Mouse (Mus musculus) heart, adult 2 months (tissue): ENCODE measurements around the gene Slc16a3. TPM values are rescaled to one million over a fixed set of nuclear protein-coding genes. Genes with fewer than 3 reads are reported as not detected.

Source experiments
- DNase-seq, 2 experiments: peaks; one replicate each; pipeline ENCODE4 v3.0.0; 2021
- H3K27ac ChIP-seq: fragments of 200-600 bp; 2 replicates; pipeline ENCODE4 v1.8.1; 2022
- H3K27me3 ChIP-seq: fragments of 200-500 bp; 2 replicates; pipeline ENCODE4 v1.6.1; 2012; ENCODE audit warnings: mild to moderate bottlenecking, low read length, inconsistent platforms, mixed read lengths; ENCODE audit not compliant: control insufficient read depth, insufficient read depth
- H3K36me3 ChIP-seq: fragments of 200-500 bp; 2 replicates; pipeline ENCODE4 v1.6.1; 2012; ENCODE audit warnings: low read length, inconsistent platforms; ENCODE audit not compliant: control insufficient read depth, insufficient read depth
- H3K4me1 ChIP-seq: fragments of 200-500 bp; 2 replicates; pipeline ENCODE4 v1.6.1; 2011; ENCODE audit warnings: low read length; ENCODE audit not compliant: control insufficient read depth, insufficient read depth
- H3K4me3 ChIP-seq: fragments of 200-600 bp; 2 replicates; pipeline ENCODE4 v1.8.1; 2022
- H3K79me2 ChIP-seq: fragments of 200-500 bp; replicated peaks from 2 replicates; pipeline ENCODE4 v1.6.1; 2012; ENCODE audit warnings: mild to moderate bottlenecking, inconsistent platforms, low read length, moderate library complexity, mixed read lengths; ENCODE audit not compliant: control insufficient read depth, insufficient read depth
- H3K9ac ChIP-seq: fragments of 200-500 bp; 2 replicates; pipeline ENCODE4 v1.6.1; 2012; ENCODE audit warnings: low read depth, mild to moderate bottlenecking, control low read depth, inconsistent platforms, low read length, mixed read lengths
- CTCF ChIP-seq: fragments of 200-600 bp; IDR thresholded peaks from 2 replicates; pipeline ENCODE4 v1.8.1; 2022; ENCODE audit warnings: antibody characterized with exemption, mild to moderate bottlenecking, moderate library complexity
- EP300 ChIP-seq: fragments of 200-500 bp; IDR thresholded peaks from 2 replicates; pipeline ENCODE4 v1.6.1; 2011; ENCODE audit warnings: low read depth, low read length, control low read depth; ENCODE audit not compliant: insufficient read depth
- POLR2A ChIP-seq: fragments of 200-500 bp; IDR thresholded peaks from 2 replicates; pipeline ENCODE4 v1.6.1; 2011; ENCODE audit warnings: mild to moderate bottlenecking, low read depth, low read length, control low read depth; ENCODE audit not compliant: insufficient read depth
- WGBS: fragments of 180-500 bp; shearing (Covaris S2); methylation state at CpG from one replicate; pipeline ENCODE4 v1.1.7; 2018; 5-methylcytosine and 5-hydroxymethylcytosine counted together
- intact Hi-C: fragments of 180-260 bp; cut with DNase I; formaldehyde crosslinking; loops from one replicate; pipeline ENCODE4 v1.15.1; 2025
- polyA plus RNA-seq: library from polyadenylated mRNA; depleted of rRNA; stranded (reverse); fragments of >200 nt; gene quantifications from 2 replicates; pipeline ENCODE4 v1.2.3, GENCODE M21; 2012
- total RNA-seq, 2 experiments: library from RNA; stranded (reverse); gene quantifications; 2 replicates each; pipeline ENCODE4 v1.2.3; 2021

Slc16a3 gene
- total and polyA plus RNA-seq, 3 experiments = 1.2 to 4.0 (median 1.3) TPM

- DNase-seq = no peak
- H3K9ac ChIP-seq = no peak overlapping the region
- no peak overlapping the region for H3K4me3 ChIP-seq
- no peak overlapping the region for H3K27ac ChIP-seq
- no peaks in the 10 kb centered on the region for H3K27me3 ChIP-seq
- peaks cover 5% of the 10 kb centered on the region for H3K4me1 ChIP-seq
- intact Hi-C loops = no loop called here
- H3K79me2 ChIP-seq = no peaks in the 10 kb centered on the region; the same call in 1 of the 2 replicates
- WGBS = 88% methylated on average over 13 of the region's 13 CpGs
- H3K36me3 ChIP-seq = peaks cover 4% of the 10 kb centered on the region; the same call in 1 of the 2 replicates
- TF ChIP-seq EP300 = no peak
- no peak for TF ChIP-seq POLR2A
- no peak for TF ChIP-seq CTCF
Measured at GRCm38 (mm10) chr11:120962050-120962771, 13.9 kb downstream of the Slc16a3 start.

- Histone ChIP-seq H3K79me2 (no peaks in the 10 kb centered on the region; the same call in 1 of the 2 replicates), H3K4me3 (no peak overlapping the region), H3K4me1 (peaks cover 6% of the 10 kb centered on the region), H3K9ac (no peak overlapping the region), H3K27me3 (no peaks in the 10 kb centered on the region), H3K36me3 (peaks cover 4% of the 10 kb centered on the region; the same call in 1 of the 2 replicates), H3K27ac (no peak overlapping the region)
- no peak for DNase-seq
- intact Hi-C loops = no loop called here
- TF ChIP-seq EP300 (no peak), CTCF (no peak), POLR2A (no peak)
- 79% methylated on average over 7 of the region's 7 CpGs for WGBS
Measured at GRCm38 (mm10) chr11:120962909-120963308, 14.6 kb downstream of the Slc16a3 start.

DNA sequence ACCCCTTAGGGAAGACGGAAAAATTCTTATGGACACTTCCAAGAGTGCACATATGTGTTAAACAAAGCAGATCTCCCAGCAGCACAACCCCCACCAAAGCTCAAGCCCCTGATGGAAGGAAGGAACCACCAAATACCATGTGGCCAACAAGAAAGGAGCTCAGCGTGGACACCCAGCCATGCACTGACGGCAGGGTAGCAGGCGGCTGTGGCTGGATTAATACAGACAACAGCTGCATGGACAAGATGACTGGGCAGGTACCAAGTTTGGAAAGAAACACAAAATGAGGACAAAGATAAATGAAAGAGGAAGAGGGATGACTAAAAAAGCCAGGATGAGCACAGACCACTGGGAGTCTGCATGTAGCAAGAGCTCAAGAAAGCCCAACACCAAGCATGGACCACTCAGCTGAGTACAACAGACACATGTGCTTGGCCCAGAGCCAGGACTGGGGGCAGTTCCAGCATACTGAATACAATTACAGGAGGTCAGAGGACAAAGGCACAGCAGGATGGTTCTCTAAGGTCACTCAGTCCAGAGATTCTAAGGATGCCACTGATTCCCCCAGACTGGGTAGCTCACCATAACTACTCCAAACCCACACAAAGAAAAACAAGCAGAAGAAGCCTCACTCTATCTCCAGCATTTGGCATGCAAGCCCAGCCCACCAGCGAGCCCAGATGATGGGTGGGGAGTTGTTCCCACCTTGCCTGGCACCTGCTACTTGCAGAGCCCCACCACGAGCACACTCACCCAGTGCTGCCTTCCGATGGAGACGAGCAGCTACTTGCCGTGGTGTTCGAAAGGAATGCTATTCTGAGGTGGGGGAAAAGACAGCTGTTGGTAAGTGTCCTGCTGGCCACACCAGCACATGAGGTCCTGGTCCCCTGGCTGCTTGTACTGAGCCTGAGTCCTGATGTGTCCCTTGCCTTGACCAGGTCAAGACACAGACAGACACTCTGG is 16.2 kb downstream of the Slc16a3 start:
- intact Hi-C loops = no loop called here
- no peaks in the 10 kb centered on the region for H3K27me3 ChIP-seq
- no peak overlapping the region for H3K27ac ChIP-seq
- no peak overlapping the region for H3K9ac ChIP-seq
- no peak overlapping the region for H3K4me3 ChIP-seq
- DNase-seq = no peak
- 64% methylated on average over 10 of the region's 10 CpGs for WGBS
- H3K4me1 ChIP-seq = peaks cover 3% of the 10 kb centered on the region; the same call in 1 of the 2 replicates
- no peaks in the 10 kb centered on the region; the same call in 1 of the 2 replicates for H3K79me2 ChIP-seq
- TF ChIP-seq EP300 = no peak
- TF ChIP-seq POLR2A = no peak
- TF ChIP-seq CTCF = no peak
- H3K36me3 ChIP-seq = peaks cover 4% of the 10 kb centered on the region; the same call in 1 of the 2 replicates

GRCm38 (mm10) chr11:120965587-120965986 is 17.3 kb downstream of the Slc16a3 start:
- TF ChIP-seq POLR2A (no peak), EP300 (no peak), CTCF (no peak)
- no peaks in the 10 kb centered on the region; the same call in 1 of the 2 replicates for H3K79me2 ChIP-seq
- no peak overlapping the region for H3K27ac ChIP-seq
- H3K9ac ChIP-seq = no peak overlapping the region
- H3K27me3 ChIP-seq = no peaks in the 10 kb centered on the region
- H3K4me3 ChIP-seq = no peak overlapping the region
- peaks cover 4% of the 10 kb centered on the region; the same call in 1 of the 2 replicates for H3K36me3 ChIP-seq
- peaks cover 3% of the 10 kb centered on the region; the same call in 1 of the 2 replicates for H3K4me1 ChIP-seq
- intact Hi-C loops = no loop called here
- DNase-seq = no peak
- WGBS = 69% methylated on average over 4 of the region's 4 CpGs

GRCm38 (mm10) chr11:120969742-120970141 is 21.5 kb downstream of the Slc16a3 start:
- Histone ChIP-seq H3K36me3 (peaks cover 4% of the 10 kb centered on the region; the same call in 1 of the 2 replicates), H3K9ac (no peak overlapping the region), H3K4me1 (peaks cover 4% of the 10 kb centered on the region; the same call in 1 of the 2 replicates), H3K27ac (no peak overlapping the region), H3K4me3 (no peak overlapping the region), H3K27me3 (no peaks in the 10 kb centered on the region), H3K79me2 (no peaks in the 10 kb centered on the region; the same call in 1 of the 2 replicates)
- no peak for DNase-seq
- WGBS = 92% methylated on average over 5 of the region's 5 CpGs
- intact Hi-C loops = no loop called here
- TF ChIP-seq POLR2A (no peak), CTCF (no peak), EP300 (no peak)

DNA sequence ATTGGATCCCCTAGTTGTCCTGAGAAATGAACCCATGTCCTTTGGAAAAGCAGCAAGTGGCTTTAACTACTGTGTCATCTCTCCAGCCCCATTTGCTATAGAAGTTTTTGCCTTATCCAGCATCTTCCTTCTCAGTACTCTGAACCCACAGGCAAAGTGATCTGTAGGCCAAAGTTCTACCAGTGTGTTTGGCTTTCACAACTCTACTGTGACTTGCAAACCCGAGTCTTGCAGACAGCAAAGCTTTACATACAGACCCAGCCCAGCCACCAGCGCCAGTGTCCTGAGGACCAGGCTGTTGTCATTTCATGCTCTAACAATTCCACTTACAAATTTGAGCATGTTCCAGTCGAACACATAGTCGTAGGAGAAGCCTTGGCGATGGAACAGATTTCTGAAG is 23.0 kb downstream of the Slc16a3 start:
- Histone ChIP-seq H3K4me1 (peaks cover 3% of the 10 kb centered on the region), H3K4me3 (no peak overlapping the region), H3K27me3 (no peaks in the 10 kb centered on the region), H3K79me2 (peaks cover 3% of the 10 kb centered on the region; the same call in 1 of the 2 replicates), H3K9ac (no peak overlapping the region), H3K36me3 (peaks cover 11% of the 10 kb centered on the region), H3K27ac (no peak overlapping the region)
- WGBS = 89% methylated on average over 5 of the region's 5 CpGs
- intact Hi-C loops = no loop called here
- TF ChIP-seq CTCF (no peak), EP300 (no peak), POLR2A (no peak)
- DNase-seq = no peak
